Mouse (Mus musculus): Measurements from ENCODE around the gene Rtp1. TPM values are rescaled to one million over a fixed set of nuclear protein-coding genes. Genes with fewer than 3 reads are reported as not detected.

Rtp1 gene
- polyA plus RNA-seq, 1 experiment from 2014 or later, result not detected

- no peak for ATAC-seq (replicated peaks; ENCODE audit: insufficient number of reproducible peaks, insufficient read depth, low FRiP score, low read depth)
- Histone ChIP-seq H3K4me1 (replicated peaks) (no peaks in the 10 kb centered on the region), H3K27me3 (peaks cover 6% of the 10 kb centered on the region; the same call in 1 of the 2 replicates), H3K36me3 (no peaks in the 10 kb centered on the region), H3K9me3 (replicated peaks) (no peaks in the 10 kb centered on the region), H3K27ac (no peak overlapping the region), H3K4me3 (no peak overlapping the region), H3K9ac (no peak overlapping the region), H3K4me2 (no peak overlapping the region)
- WGBS, result 66% methylated on average over 10 of the region's 10 CpGs
These were observed 54.4 kb downstream of the Rtp1 start for GRCm38 (mm10) chr16:23483292-23483691.

Other genes starting within 250 kb of the Rtp1 start
- 14.8 and 19.1 TPM in 2 replicates for gene St6gal1, start 204.4 kb upstream of the Rtp1 start, polyA plus RNA-seq (2015; fragmentation: Nextera tagmentation; extraction: Ambion mirVana)
- gene Rtp4, start 91.2 kb downstream of the Rtp1 start, polyA plus RNA-seq (2015; fragmentation: Nextera tagmentation; extraction: Ambion mirVana), result 8.4 and 10.6 TPM in 2 replicates
- gene Masp1, start 91.7 kb downstream of the Rtp1 start, polyA plus RNA-seq (2015; fragmentation: Nextera tagmentation; extraction: Ambion mirVana), result 13.1 and 14.0 TPM in 2 replicates